Comparison of ENCODE assay signal across 13 mouse cellular contexts in genomic region chr6:33738857-33739291, GRCm38 (mm10).
DNase-seq lines count a peak whose midpoint lies in the region; ATAC-seq and TF ChIP-seq lines count a peak whose summit lies in the region.
"Had no signal": no experiment of that assay in that cellular context is flagged by ENCODE, and none has a peak within 500 bp of the region (broad histone marks: within the 10 kb centered on the region; RNA-seq: fewer than 3 reads in every experiment).

No protein-coding gene starts in this region.

- H3K9me3 ChIP-seq in forebrain, embryonic 15.5 days: peaks cover 7% of the 10 kb centered on the region; the same call in 1 of the 2 replicates
- no peaks in the 10 kb centered on the region for H3K9me3 ChIP-seq in limb, embryonic 10.5 days (replicated peaks)
- H3K9me3 ChIP-seq in neural tube, embryonic 11.5 days (ENCODE audit: control insufficient read depth, low read length): no peaks in the 10 kb centered on the region

- H3K4me3 ChIP-seq in forebrain, embryonic 15.5 days: no peak overlapping the region
- no peak overlapping the region for H3K4me3 ChIP-seq in limb, embryonic 10.5 days
- H3K4me3 ChIP-seq in neural tube, embryonic 11.5 days (ENCODE audit: low read depth, low read length): no peak overlapping the region

- no peak for TF ChIP-seq CTCF in brain, embryonic 14.5 days (IDR thresholded peaks at IDR 0.05; ENCODE audit: borderline replicate concordance, extremely low read depth, insufficient read depth, insufficient read length)

- peak overlapping the region; percentile 79 for H3K27ac ChIP-seq in forebrain, embryonic 15.5 days (replicated peaks)
- H3K27ac ChIP-seq in limb, embryonic 10.5 days: peak overlapping the region; percentile 56; the same call in 1 of the 2 replicates
- H3K27ac ChIP-seq in neural tube, embryonic 11.5 days (ENCODE audit: low read depth, low read length): no peak overlapping the region

- no peak overlapping the region for H3K4me2 ChIP-seq in forebrain, embryonic 15.5 days (replicated peaks)
- H3K4me2 ChIP-seq in neural tube, embryonic 11.5 days (ENCODE audit: low read depth): no peak overlapping the region

- intact Hi-C loops in gastrocnemius, postnatal 36 days (cut with DNase I): no loop called here

- DNase-seq in brain, embryonic 14.5 days (ENCODE audit: low read depth): peak; percentile 94
- peak; percentile 34 for DNase-seq in limb, embryonic 10.5 days (ENCODE audit: low spot score)
- peak; percentile 58 for DNase-seq in neural tube, embryonic 11.5 days (ENCODE audit: low spot score)
- no peak for DNase-seq in T-cell, adult 2 months (ENCODE audit: low spot score)
- DNase-seq in kidney, adult 8-10 months: no peak
- DNase-seq in gastrocnemius, postnatal 36 days: no peak
- DNase-seq: kidney, adult 2 months; layer of hippocampus, adult 9-11 months; lung, postnatal 36 days; thymus, postnatal 4 days had no signal

- peak; percentile 80 for ATAC-seq in forebrain, embryonic 15.5 days (replicated peaks)
- peak; percentile 65; the same call in 1 of the 2 replicates for ATAC-seq in neural tube, embryonic 11.5 days (ENCODE audit: insufficient read depth, low FRiP score, low TSS enrichment)
- no peak for ATAC-seq in activated CD4-positive, CD25-positive, alpha-beta regulatory T cell, adult 4 months
- ATAC-seq: Patski had no signal

- WGBS in forebrain, embryonic 15.5 days: 7% methylated on average over 3 of the region's 3 CpGs
- 71% methylated on average over 3 of the region's 3 CpGs for WGBS in limb, embryonic 10.5 days
- 31% methylated on average over 3 of the region's 3 CpGs for WGBS in neural tube, embryonic 11.5 days

- H3K9ac ChIP-seq in forebrain, embryonic 15.5 days (replicated peaks): no peak overlapping the region
- H3K9ac ChIP-seq in neural tube, embryonic 11.5 days (ENCODE audit: low read length): no peak overlapping the region

- no peaks in the 10 kb centered on the region for H3K36me3 ChIP-seq in forebrain, embryonic 15.5 days
- H3K36me3 ChIP-seq in limb, embryonic 10.5 days: no peaks in the 10 kb centered on the region
- H3K36me3 ChIP-seq in neural tube, embryonic 11.5 days (ENCODE audit: control insufficient read depth, insufficient read depth, low read length): no peaks in the 10 kb centered on the region

- no peaks in the 10 kb centered on the region for H3K27me3 ChIP-seq in forebrain, embryonic 15.5 days
- H3K27me3 ChIP-seq in limb, embryonic 10.5 days (ENCODE audit: low read depth, poor library complexity, severe bottlenecking): no peaks in the 10 kb centered on the region
- H3K27me3 ChIP-seq in neural tube, embryonic 11.5 days (ENCODE audit: control insufficient read depth, insufficient read depth, low read length): no peaks in the 10 kb centered on the region
- H3K27me3 ChIP-seq: Patski had no signal

- peaks cover 28% of the 10 kb centered on the region for H3K4me1 ChIP-seq in forebrain, embryonic 15.5 days
- peaks cover 32% of the 10 kb centered on the region for H3K4me1 ChIP-seq in limb, embryonic 10.5 days
- peaks cover 4% of the 10 kb centered on the region; the same call in 1 of the 2 replicates for H3K4me1 ChIP-seq in neural tube, embryonic 11.5 days (ENCODE audit: control insufficient read depth, insufficient read depth, low read length)

- TF ChIP-seq POLR2A in brain, embryonic 14.5 days (IDR thresholded peaks at IDR 0.05; ENCODE audit: borderline replicate concordance, extremely low read depth, insufficient read depth, insufficient read length, poor library complexity, severe bottlenecking): no peak

Comparison
In these comparisons a context has a peak if more than half of its experiments do, and no peak if none do; other contexts are left out.
1. DNase-seq: peak in brain, embryonic 14.5 days (single experiment), limb, embryonic 10.5 days (single experiment) and neural tube, embryonic 11.5 days (single experiment); none in T-cell, adult 2 months (single experiment), kidney, adult 8-10 months (0 of 2) and gastrocnemius, postnatal 36 days (0 of 2).